Mouse (Mus musculus) cerebral cortex, adult 2 months (tissue): ENCODE data around the gene Vmn2r65.

Experiments
- WGBS: fragments of 180-500 bp; shearing (Covaris S2); methylation state at CpG from one replicate; pipeline ENCODE4 v1.1.7; 2018; 5-methylcytosine and 5-hydroxymethylcytosine counted together

The Vmn2r65 gene

GRCm38 (mm10) chr7:84964015-84964414, at the start of gene Vmn2r65:
Vmn2r65 (minus strand) TSS chr7:84964115.
- WGBS, result 36% methylated on average over 1 of the region's 1 CpGs

DNA sequence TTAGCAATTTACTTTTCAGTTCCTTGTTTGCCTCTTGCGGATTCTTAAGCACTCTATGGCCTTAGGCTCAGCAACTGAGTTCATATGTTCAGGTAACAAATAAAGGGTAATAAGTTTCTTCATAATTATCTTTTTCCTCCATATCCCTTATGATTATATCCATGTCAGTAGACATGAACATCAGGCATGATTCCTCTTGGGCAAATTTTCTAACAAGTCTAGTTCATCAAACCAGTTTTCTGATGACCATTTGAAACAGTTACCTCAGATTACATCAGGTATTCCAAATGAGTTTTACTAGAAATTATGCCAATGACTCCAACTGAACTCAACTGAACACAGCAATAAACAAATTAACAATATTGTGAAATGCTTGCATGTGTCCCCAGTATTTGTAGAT, 48.3 kb upstream of the Vmn2r65 start, which contains the start of gene Vmn2r66:
TSS of gene Vmn2r66 (minus strand) at position 101 of the 400 bp plus-strand sequence.
- WGBS, result 89% methylated on average over 1 of the region's 1 CpGs

GRCm38 (mm10) chr7:84996694-84997093, 32.8 kb upstream of the Vmn2r65 start:
- WGBS, result 61% methylated on average over 2 of the region's 2 CpGs
